Mouse (Mus musculus) c-Kit-positive CD71-positive TER-119-positive erythroid progenitor cells, embryonic 14.5 days (primary cell): Measurements from ENCODE around the gene Hpn.

Experiments
- DNase-seq: peaks from one replicate; pipeline ENCODE4 v3.0.0-alpha.2; 2013; ENCODE audit warnings: low spot score

Hpn gene

GRCm38 (mm10) chr7:31080611-31081010 lies 34.5 kb downstream of the Hpn start:
- DNase-seq = no peak

DNA sequence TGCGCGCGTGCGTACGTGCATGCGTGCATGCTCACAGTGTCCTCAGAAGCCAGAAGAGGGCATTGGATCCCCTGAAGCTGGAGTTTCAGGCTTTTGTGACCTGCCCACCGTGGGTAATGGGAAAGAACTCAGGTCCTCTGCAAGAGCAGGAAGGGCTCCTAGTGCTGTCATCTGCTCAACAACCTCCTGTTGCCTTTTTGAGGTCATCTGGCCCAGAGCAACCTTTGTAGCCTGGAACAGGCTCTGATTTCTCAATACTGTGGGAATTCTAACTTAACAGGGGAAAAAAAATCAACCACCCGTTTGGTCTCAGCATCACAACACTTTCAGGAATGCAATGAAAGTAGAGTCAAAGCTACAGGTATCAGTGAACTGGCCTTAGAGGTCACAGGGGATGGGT lies 35.4 kb downstream of the Hpn start:
- DNase-seq = no peak

DNA sequence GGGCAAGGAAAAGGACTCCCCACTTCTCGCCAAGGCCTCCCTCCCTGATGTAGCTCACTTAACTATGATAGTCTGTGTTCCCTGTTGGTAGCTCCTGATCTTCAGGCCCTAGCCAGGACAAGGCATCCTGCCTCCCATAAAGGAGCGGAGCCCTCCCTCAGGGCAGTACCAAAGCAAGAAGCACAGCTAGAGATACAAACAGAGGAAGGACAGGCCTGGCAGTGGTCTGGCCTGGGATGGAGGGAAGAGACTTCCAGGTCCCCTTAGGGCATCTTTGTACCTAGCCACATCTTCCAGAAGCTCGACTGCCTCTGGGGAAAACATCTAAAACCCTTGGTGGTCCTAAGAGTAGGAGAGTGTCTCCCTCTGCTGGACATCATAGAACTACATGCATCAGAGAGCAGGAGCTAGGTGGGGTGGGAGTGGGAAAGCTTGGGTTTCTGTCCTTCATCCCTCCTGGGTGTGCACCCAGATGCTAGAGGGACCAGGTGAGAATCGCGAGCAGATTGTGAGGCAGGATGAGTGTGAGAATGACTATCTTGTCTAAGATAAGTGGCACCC lies 37.1 kb downstream of the Hpn start:
- no peak for DNase-seq

GRCm38 (mm10) chr7:31077470-31077869 lies 37.6 kb downstream of the Hpn start:
- no peak for DNase-seq

- no peak for DNase-seq
Observed at GRCm38 (mm10) chr7:31076492-31076891, 38.6 kb downstream of the Hpn start, which contains the start of gene Fxyd3. TSS of gene Fxyd3 (minus strand) at chr7:31076704.

- no peak for DNase-seq
Observed at GRCm38 (mm10) chr7:31074713-31075069, 40.4 kb downstream of the Hpn start.

DNA sequence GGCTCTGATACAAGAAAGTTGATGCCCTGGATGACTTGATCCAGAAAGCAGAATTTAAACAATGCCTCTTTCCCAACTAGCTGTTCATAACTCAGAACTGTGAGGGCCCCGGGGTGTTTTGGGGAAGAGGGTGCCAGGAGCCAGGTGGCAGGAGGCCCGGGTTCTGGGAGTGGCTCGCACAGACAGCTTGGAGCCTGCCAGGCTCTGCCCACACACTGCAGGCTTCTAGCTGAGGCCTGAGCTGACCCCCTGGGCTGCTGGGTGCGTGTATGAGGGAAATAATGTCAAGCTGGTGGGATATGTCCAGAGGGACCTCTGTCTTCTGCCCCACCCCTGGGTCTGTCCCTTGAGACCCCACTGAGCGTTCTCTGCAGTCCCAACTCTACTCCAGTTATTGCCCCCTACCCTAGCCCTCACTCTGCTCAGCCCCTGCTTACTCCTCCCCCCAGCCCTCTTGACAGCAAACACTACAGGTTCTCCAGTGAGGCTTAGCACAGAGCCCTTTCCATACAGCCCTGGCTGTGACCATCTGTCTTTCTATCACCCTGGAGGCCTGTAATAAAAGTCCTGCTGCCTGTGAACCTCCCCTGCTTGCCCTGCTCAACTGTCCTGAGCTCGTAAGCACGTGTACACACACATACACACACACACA lies 40.9 kb downstream of the Hpn start:
- DNase-seq = no peak

DNA sequence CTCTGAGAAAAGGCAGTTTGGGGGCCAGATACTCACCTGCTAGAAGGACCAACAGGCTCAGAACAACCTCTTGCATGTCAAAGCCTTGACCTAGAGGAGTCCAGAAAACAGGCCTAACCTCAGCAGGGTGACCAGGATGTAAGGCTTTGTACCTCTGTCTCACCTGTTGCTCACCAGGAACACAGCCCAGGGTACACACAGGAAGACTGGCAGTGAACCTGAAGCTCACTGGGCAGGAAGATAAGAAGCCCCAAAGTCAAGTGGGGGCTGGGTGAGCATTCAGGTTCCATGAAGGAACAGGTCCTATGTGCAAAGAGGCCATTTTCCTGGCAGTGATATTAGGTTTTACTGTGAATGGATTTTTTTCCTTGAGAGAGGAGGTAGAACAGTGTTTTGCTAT lies 41.5 kb downstream of the Hpn start:
- DNase-seq = no peak

DNA sequence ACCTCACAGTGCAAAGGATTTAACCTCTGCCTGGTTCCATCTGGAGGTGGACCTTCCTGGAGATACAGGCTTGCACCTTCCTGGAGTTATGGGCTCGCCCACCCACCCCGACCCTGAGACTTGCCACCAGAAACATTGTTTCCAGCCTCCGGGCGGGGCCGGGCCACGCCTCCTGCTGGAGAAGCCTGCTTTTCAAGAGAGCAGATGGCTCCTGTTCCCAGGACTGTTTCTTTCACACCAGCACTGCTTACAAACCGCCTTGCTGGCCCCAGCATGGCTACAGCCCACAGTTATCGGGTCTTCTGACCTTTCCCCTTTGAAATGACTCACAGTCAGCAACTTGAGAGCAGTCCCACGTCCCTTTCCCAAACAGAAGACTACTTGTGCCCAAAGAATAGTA lies 42.8 kb downstream of the Hpn start:
- DNase-seq = no peak

DNA sequence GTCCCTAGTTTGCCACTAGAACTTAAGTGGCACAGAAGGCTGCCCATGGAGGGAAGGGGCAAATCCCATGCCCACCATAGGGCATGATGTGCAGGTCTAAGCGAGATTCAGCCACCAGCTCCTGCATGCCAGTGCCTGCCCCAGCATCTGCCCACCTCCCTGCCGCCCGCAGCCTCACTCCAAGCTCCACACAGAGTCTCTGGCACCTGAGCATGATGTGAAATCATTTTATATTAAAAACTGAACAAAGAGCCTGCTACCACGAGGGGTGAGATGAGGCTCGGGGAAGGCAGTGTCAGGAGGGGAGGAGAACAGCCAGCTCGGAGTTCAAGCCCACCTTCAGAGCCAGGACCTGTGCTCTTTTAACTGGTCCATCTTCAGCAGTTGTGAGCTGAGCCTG lies 44.8 kb downstream of the Hpn start:
- DNase-seq = no peak

- DNase-seq = no peak
Observed at GRCm38 (mm10) chr7:31069491-31069890, 45.6 kb downstream of the Hpn start.

DNA sequence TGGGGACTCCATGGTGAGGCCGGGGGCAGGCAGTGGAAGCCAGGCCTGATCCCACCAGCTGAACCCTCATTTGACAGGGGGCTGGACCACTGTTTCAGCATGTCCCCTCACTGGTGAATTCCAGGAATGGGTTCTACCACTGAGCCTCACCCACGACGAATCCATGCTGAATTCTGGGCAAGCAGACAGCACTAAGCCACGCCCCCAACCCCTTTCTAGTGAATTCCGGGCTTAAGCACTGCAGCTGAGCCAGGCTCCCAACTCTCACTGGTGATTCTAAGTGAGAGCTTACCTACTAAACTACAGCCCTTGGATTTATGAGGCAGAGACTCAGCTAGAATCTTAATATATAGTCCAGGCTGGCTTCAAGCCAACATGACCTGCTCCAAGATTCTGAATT lies 47.3 kb downstream of the Hpn start:
- DNase-seq = no peak

GRCm38 (mm10) chr7:31063074-31063560 lies 52.0 kb downstream of the Hpn start:
- no peak for DNase-seq

GRCm38 (mm10) chr7:31060621-31061010 lies 54.5 kb downstream of the Hpn start:
- DNase-seq = no peak

DNA sequence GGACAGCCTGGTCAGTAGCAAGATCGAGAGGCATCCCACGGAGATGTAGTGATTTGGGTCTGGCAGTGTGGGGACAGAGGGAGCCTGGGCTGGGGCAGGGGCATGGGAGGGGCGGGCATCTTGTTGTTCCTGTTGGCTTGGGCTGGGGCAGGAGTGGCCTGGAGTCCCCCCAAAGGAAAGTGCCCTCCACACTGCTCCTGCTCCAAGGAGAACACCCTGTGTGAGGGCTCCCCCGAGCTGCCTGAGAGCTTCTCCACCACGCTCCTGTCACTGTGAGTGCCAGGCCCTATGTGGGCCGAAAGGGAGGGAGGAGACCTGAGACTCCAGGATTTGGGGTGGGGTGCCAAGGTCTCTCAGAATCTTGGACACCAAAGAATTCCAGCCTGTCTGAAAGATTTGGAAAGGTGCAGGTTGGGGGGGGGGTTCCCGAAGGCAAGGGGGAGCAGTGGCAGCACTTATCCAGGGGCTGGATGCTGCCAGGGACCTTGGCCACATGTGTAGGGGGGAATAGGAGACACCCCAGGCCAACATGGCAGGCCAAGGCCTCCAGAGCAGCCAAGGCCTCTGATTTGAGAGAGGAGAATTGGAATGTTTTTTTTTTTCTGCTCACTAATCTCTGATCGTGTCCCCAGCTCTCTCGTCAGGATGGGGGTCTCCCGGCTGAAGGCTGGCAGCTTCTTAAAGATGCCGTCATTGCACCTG lies 55.0 kb downstream of the Hpn start:
- no peak for DNase-seq

GRCm38 (mm10) chr7:31059108-31059507 lies 56.0 kb downstream of the Hpn start, which contains the start of gene Lgi4:
TSS of gene Lgi4 (plus strand) at chr7:31059342.
- DNase-seq = peak; percentile 43

- no peak for DNase-seq
Observed at GRCm38 (mm10) chr7:31058211-31058610, 56.9 kb downstream of the Hpn start.

GRCm38 (mm10) chr7:31057730-31058129 lies 57.4 kb downstream of the Hpn start:
- DNase-seq = no peak

DNA sequence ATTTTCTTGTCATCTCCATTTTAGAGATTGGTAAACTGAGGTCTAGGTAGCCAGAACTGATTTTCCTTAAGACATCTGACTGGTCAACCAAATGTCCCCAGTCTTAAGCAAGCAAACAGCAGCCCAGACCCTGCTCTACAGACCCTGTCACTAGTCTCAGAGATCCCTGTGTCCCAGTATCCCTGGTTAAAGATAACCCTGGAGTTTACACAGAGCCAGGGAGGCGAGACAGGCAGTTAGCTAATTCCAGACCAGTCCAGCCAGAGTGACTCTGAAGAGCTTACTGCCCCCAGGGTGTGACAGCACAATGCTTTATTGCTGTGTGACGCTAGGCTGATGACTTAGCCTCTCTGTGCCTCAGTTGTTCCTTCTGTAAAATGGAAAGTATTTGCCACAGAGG lies 58.0 kb downstream of the Hpn start, which contains the start of gene Fxyd1:
Fxyd1 (minus strand) TSS at position 129 of the 400 bp plus-strand sequence.
- no peak for DNase-seq

DNA sequence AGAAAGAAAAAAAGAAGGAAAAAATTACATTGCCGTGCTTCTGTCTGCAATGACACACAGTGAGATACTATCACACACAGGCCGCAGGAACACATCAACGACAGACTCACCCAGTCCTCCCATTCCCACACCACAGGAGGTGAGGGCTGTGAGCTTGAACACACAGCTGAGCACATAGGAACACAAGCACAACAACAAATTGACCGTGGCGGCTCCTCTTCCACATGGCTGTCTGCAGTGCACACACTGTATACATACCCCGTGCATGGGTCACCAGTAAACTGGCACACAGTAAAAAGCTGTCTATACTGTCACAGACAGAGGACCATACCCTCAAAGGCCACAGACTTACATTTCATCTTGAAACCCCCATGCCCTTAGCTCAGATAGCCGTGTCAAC lies 58.6 kb downstream of the Hpn start:
- DNase-seq = no peak

- no peak for DNase-seq
Observed at GRCm38 (mm10) chr7:31055883-31056282, 59.2 kb downstream of the Hpn start.

GRCm38 (mm10) chr7:31055354-31055824 lies 59.7 kb downstream of the Hpn start:
- no peak for DNase-seq

GRCm38 (mm10) chr7:31054661-31055320 lies 60.3 kb downstream of the Hpn start:
- DNase-seq = no peak
